In genomic region chr12:108678366-108678765, GRCm38 (mm10) we compare ENCODE assay signal across 11 mouse cellular contexts.
"Had no signal": no experiment of that assay in that cellular context is flagged by ENCODE, and none has a peak within 500 bp of the region (broad histone marks: within the 10 kb centered on the region; RNA-seq: fewer than 3 reads in every experiment).

No protein-coding gene starts in this region.

- H3K4me2 ChIP-seq: intestine, embryonic 15.5 days; limb, embryonic 12.5 days; liver, embryonic 11.5 days; liver, embryonic 15.5 days; midbrain, embryonic 13.5 days had no signal

- H3K9ac ChIP-seq: intestine, embryonic 15.5 days; limb, embryonic 12.5 days; liver, embryonic 15.5 days; midbrain, embryonic 13.5 days had no signal

- H3K27me3 ChIP-seq: intestine, embryonic 15.5 days; limb, embryonic 12.5 days; liver, embryonic 15.5 days; midbrain, embryonic 13.5 days had no signal

- H3K27ac ChIP-seq: intestine, embryonic 15.5 days; limb, embryonic 12.5 days; liver, embryonic 15.5 days; midbrain, embryonic 13.5 days had no signal

- ATAC-seq: intestine, embryonic 15.5 days; lung, postnatal 0 days; midbrain, embryonic 13.5 days had no signal

- H3K4me3 ChIP-seq: intestine, embryonic 15.5 days; limb, embryonic 12.5 days; liver, embryonic 15.5 days; midbrain, embryonic 13.5 days had no signal

- H3K9me3 ChIP-seq: intestine, embryonic 15.5 days; limb, embryonic 12.5 days; liver, embryonic 15.5 days; midbrain, embryonic 13.5 days had no signal

- DNase-seq: lung, adult 2 months; lung, postnatal 36 days; right cerebral cortex, adult 18-20 months; right cerebral cortex, postnatal 25 days; thymus, postnatal 4 days had no signal

- H3K4me1 ChIP-seq: limb, embryonic 12.5 days; midbrain, embryonic 13.5 days had no signal
